Mouse (Mus musculus) NIH3T3 (cell line): ENCODE results near the gene Sec14l5.
A peak's percentile ranks its signal among the peaks of the same experiment; 100 is the strongest.

Experiments used
- DNase-seq: peaks from one replicate; pipeline ENCODE4 v3.0.0-alpha.2; 2012; ENCODE audit warnings: low read depth

The Sec14l5 gene

GRCm38 (mm10) chr16:5153299-5154026, 6.6 kb downstream of the Sec14l5 start:
- DNase-seq, result no peak

GRCm38 (mm10) chr16:5155014-5155413, 8.1 kb downstream of the Sec14l5 start:
- DNase-seq, result no peak

- DNase-seq, result no peak
Measured at GRCm38 (mm10) chr16:5156495-5156894, 9.6 kb downstream of the Sec14l5 start.

- DNase-seq, result no peak
Measured at GRCm38 (mm10) chr16:5157113-5157512, 10.2 kb downstream of the Sec14l5 start.

DNA sequence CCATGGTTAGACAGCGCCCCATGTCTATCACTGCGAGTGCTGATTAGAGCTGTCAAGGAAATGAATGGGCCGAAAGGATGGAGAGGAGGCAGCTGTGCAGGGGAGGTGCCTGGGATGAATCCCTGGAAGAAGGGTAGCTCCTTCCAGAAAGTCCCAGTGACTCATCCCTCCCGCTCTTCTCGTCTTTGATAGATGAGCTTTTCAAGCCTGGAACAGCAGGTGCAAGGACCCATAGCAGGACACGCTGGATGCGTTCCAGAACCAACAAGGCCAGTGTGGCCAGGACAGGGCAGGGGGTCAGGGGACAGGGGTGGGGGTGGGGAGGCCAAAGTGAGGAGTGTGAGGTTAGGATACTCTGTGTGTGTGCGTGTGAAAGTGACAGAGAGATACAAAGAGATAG, 12.3 kb downstream of the Sec14l5 start:
- DNase-seq, result peak; percentile 44

- no peak for DNase-seq
Measured at GRCm38 (mm10) chr16:5164327-5164726, 17.4 kb downstream of the Sec14l5 start.

- DNase-seq, result no peak
Measured at GRCm38 (mm10) chr16:5168038-5168437, 21.1 kb downstream of the Sec14l5 start.

DNA sequence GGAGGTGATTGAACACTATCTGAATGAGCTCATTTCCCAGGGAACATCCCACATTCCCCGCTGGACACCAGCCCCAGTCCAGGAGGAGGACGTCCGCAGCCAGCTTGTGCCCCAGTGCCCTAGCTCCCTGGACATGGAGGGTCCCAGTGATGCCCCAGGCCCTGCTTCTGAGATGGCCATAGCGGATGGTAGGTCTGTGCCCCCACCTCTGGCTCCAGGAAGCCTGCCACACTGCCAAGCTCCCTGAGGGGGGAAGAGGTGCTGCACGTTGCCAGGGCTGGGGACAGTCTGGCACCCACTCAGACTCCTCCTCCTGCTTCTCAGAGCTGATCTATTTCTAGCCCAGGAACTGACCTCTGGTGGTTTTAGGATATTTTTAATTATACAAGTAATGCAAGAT, 21.9 kb downstream of the Sec14l5 start:
- no peak for DNase-seq

GRCm38 (mm10) chr16:5172636-5173035, 25.7 kb downstream of the Sec14l5 start:
- no peak for DNase-seq

- DNase-seq, result no peak
Measured at GRCm38 (mm10) chr16:5183310-5183975, 36.5 kb downstream of the Sec14l5 start.

DNA sequence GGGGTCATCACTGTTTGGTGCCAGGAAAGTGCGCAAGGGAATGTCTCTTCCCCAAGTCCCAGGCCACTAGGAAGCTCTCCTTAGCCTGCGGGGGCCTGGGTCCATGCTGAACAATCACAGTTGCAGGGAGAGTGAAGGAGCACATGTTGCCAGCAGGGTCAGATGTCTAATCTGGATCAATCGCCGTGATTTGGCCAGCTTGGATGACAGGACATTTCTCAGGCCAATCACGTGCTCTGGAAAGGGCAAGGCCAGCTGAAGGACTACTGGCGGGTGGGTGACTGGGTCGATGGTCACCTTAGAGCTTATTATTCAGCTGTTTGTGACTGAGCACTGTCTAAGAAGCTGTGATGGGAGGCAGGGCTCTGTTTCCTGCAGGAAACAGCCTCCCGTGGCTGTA, 37.2 kb downstream of the Sec14l5 start:
- DNase-seq, result no peak

- DNase-seq, result no peak
Measured at GRCm38 (mm10) chr16:5184956-5185355, 38.0 kb downstream of the Sec14l5 start.

DNA sequence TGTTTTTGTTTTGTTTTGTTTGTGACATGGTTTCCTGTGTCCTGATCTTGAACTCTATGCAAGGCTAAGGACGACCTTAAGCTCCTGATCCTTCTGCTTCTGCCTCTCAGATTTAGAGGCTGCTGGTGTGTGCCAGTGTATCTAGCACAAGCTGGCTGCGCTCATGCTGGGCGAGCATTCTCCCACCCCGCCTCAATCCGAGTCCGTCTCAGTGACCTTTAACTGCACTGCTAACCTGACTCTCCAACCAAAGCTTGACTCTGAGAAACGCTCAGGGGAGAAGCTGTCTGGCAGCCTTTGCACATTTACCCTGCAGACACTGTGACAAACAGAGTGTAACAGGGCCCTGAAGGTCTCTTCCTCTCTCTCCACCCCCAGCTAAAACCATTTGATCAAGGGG, 38.8 kb downstream of the Sec14l5 start:
- DNase-seq, result no peak

GRCm38 (mm10) chr16:5186234-5186633, 39.3 kb downstream of the Sec14l5 start:
- peak; percentile 22 for DNase-seq

- DNase-seq, result peak; percentile 82
Measured at GRCm38 (mm10) chr16:5195080-5195479, 48.2 kb downstream of the Sec14l5 start.

GRCm38 (mm10) chr16:5202681-5203080, 55.8 kb downstream of the Sec14l5 start:
- peak; percentile 78 for DNase-seq

GRCm38 (mm10) chr16:5203200-5203599, 56.3 kb downstream of the Sec14l5 start:
- DNase-seq, result peak; percentile 11

DNA sequence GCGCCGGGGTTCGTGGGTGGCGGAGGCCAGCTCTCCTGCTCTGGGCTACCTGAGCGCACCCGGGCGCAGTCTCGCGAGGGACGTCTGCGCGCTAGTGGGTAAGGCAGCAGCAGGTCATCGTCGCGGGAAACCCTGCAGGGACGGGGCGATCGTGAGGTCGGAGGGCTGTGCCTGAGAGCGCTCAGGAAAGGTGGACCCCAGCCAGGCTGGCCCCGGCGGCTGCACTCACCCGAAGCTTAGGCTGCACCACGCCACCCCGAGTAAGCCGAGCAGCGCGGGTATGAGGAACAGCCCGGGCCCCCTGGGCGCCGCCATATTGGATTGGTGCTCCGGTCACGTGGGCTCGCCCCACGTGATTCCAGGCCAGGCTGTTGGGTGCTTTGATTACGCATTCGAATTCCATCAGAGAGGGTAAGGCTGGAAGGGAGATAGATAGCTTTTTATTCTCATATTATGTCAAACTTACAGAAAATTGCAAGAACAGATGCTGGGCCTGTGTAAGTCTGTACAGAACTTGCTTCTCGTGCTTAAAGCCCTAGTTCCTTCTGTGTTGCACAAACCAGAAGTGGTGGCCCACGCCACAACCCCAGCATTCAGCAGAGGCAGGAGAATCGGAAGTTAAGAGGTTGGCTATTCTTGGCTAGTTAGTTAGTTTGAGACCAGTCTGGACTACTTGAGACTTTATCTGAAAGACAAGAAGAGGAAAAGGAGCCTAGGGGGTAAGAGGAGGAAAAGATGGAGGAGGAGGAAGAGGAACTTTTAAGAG, 56.9 kb downstream of the Sec14l5 start, which contains the start of gene Nagpa:
Gene Nagpa, minus strand, starts transcription at position 345 of the 766 bp plus-strand sequence.
- peak; percentile 98 for DNase-seq

DNA sequence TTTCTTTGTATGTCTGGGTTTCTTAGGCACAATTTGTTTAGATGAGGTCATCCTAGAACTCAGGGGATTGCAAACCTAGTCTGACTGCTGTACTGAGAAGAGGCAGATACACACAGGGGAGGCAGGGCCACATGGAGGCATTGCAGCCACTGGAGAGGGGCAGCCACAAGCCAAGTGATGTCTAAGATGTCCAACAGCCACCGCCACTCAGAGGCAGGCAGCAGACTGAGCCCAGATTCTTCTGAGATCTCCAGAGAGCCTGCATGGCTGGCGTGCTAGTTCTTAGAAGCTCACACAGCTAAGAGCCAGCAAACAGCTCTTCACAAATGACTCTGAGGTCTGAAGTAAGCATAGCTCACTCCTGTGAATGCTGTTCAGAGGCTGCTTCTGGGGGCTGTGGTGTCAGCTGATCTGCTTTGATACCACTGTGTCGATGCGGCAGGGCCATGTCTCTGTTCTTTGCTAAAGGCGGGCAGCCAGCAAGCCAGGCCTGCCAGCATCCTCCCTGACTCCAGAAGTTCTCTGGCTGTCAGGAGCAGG, 58.6 kb downstream of the Sec14l5 start:
- DNase-seq, result no peak

DNA sequence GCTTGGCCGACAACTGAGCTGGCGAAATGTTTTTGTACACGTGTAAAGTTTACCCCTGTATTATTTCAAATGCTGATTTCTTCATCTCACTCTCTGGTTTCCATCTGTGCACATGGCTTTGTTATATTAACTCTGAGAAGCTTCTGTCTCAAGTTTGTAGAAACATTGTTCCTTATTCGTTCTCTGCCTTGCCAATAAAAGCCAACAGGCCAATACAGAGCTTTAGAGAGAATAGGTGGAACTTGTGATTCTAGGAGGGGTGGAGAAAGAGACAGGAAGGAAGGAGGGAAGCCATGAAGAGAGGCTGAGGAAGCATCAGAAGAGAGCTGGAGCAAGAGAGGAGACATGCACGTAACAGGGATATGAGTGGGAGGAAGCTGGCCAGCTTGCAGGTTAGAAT, 59.1 kb downstream of the Sec14l5 start:
- DNase-seq, result peak; percentile 39

DNA sequence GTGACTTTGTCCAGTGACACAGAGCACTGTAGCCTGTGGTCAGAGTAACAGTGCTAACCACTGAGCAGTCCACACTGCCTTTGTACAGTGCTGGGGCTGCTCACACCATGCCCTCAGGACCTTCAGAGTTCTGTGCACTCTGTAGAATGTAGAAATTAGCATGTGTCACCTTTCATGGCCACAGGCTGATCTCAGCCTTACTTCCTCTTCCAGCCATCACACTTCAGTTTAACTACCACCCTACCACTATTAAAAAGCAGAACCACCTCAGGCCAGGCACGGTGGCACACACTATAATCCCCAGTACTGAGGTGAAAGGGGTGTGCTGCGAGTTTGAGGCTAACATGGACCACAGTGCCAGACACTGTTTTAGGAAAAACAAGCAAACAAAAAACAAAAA, 63.5 kb downstream of the Sec14l5 start:
- DNase-seq, result no peak

- no peak for DNase-seq
Measured at GRCm38 (mm10) chr16:5212150-5212549, 65.2 kb downstream of the Sec14l5 start.

DNA sequence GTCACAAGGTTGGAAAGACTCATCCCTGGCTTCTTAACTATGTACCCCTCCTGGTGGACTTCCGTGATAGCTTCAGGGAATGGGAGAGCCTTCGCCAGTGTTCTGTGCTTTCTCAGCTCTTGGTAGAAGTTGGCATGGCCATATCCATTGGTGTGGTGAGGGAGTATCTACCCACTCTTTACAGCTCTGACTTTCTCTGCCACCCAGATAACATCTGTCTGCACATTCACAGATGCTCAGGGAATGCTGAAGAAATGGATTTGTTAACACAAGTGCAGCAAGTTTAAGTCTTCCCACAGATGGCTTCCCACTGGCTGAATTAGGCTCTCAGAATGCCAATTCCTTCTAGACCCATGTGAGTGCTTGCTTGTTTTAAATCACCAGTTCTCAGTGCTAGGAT, 67.2 kb downstream of the Sec14l5 start:
- DNase-seq, result no peak
